Mouse (Mus musculus) MEL (cell line): ENCODE measurements around the gene Zdhhc4. TPM values are rescaled to one million over a fixed set of nuclear protein-coding genes. Genes with fewer than 3 reads are reported as not detected.

Experiments
- DNase-seq: peaks from one replicate; pipeline ENCODE4 v3.0.0; 2011; ENCODE audit warnings: low read depth, low spot score
- H3K27ac ChIP-seq: 2 replicates; pipeline ENCODE4 v1.5.1; 2012; ENCODE audit warnings: low read depth, mild to moderate bottlenecking, control low read depth, low read length, moderate library complexity; ENCODE audit not compliant: control insufficient read depth
- H3K27me3 ChIP-seq, 2 experiments: fragments of 150-350 bp in 1 of 2; sonication (generic) in 1 of 2; 2 replicates each; pipeline ENCODE4 v1.6.1; 2012; ENCODE audit warnings: low read length in 2 of 2, mild to moderate bottlenecking in 2 of 2, improper control_type of control experiment in 1 of 2, moderate library complexity in 1 of 2; ENCODE audit not compliant: insufficient read depth in 2 of 2, control insufficient read depth in 1 of 2
- H3K36me3 ChIP-seq, 2 experiments: 2 replicates each; pipeline ENCODE4 v1.6.1; 2012 to 2014; ENCODE audit warnings: low read length in 2 of 2, improper control_type of control experiment in 1 of 2, inconsistent platforms in 1 of 2, mild to moderate bottlenecking in 1 of 2; ENCODE audit not compliant: insufficient read depth in 2 of 2, control insufficient read depth in 1 of 2
- H3K4me1 ChIP-seq, 2 experiments: fragments of 150-350 bp in 1 of 2; sonication (generic) in 1 of 2; 2 replicates each; pipeline ENCODE4 v1.6.1; 2012; ENCODE audit warnings: low read length in 2 of 2, improper control_type of control experiment in 1 of 2, mild to moderate bottlenecking in 1 of 2; ENCODE audit not compliant: insufficient read depth in 2 of 2, control insufficient read depth in 1 of 2
- H3K4me3 ChIP-seq, 2 experiments: fragments of 150-350 bp in 1 of 2; sonication (generic) in 1 of 2; 2 replicates each; pipeline ENCODE4 v1.5.1; 2012; ENCODE audit warnings: low read depth in 2 of 2, low read length in 2 of 2, mild to moderate bottlenecking in 2 of 2, moderate library complexity in 2 of 2, control low read depth in 1 of 2, improper control_type of control experiment in 1 of 2; ENCODE audit not compliant: control insufficient read depth in 1 of 2, insufficient read depth in 1 of 2
- H3K79me2 ChIP-seq: 2 replicates; pipeline ENCODE4 v1.6.1; 2012; ENCODE audit warnings: mild to moderate bottlenecking, low read length, moderate library complexity; ENCODE audit not compliant: control insufficient read depth, poor library complexity, insufficient read depth
- H3K9ac ChIP-seq: 2 replicates; pipeline ENCODE4 v1.6.1; 2012; ENCODE audit warnings: low read depth, mild to moderate bottlenecking, control low read depth, low read length, moderate library complexity; ENCODE audit not compliant: control insufficient read depth, poor library complexity, severe bottlenecking
- H3K9me3 ChIP-seq: fragments of 150-350 bp; sonication (generic); replicated peaks from 2 replicates; pipeline ENCODE4 v1.6.1; 2012; ENCODE audit warnings: mild to moderate bottlenecking, low read length, improper control_type of control experiment, moderate library complexity; ENCODE audit not compliant: insufficient read depth
- BHLHE40 ChIP-seq: IDR thresholded peaks from 2 replicates; pipeline ENCODE4 v1.6.1; 2012; ENCODE audit warnings: low read depth, mild to moderate bottlenecking, inconsistent platforms, low read length, improper control_type of control experiment, borderline replicate concordance
- CHD1 ChIP-seq: IDR thresholded peaks from 2 replicates; pipeline ENCODE4 v1.6.1; 2012; ENCODE audit warnings: low read depth, mild to moderate bottlenecking, inconsistent platforms, low read length, improper control_type of control experiment
- CTCF ChIP-seq, 3 experiments: IDR thresholded peaks in 2 of 3; conservative IDR thresholded peaks in 1 of 3; 2 replicates each; pipeline ENCODE4 v1.5.1; 2011 to 2012; ENCODE audit warnings: low read length in 3 of 3, low read depth in 2 of 3, mild to moderate bottlenecking in 2 of 3, improper control_type of control experiment in 1 of 3, inconsistent platforms in 1 of 3, mixed read lengths in 1 of 3, moderate library complexity in 1 of 3; ENCODE audit not compliant: control insufficient read depth in 1 of 3, insufficient read depth in 1 of 3, poor library complexity in 1 of 3, severe bottlenecking in 1 of 3
- ELF1 ChIP-seq: IDR thresholded peaks from 2 replicates; pipeline ENCODE4 v1.6.1; 2014; ENCODE audit warnings: low read depth, mild to moderate bottlenecking, inconsistent platforms, low read length, improper control_type of control experiment, moderate library complexity
- ETS1 ChIP-seq: IDR thresholded peaks from 2 replicates; pipeline ENCODE4 v1.6.1; 2012; ENCODE audit warnings: low read depth, mild to moderate bottlenecking, inconsistent platforms, low read length, improper control_type of control experiment, moderate library complexity
- GATA1 ChIP-seq: IDR thresholded peaks from 2 replicates; pipeline ENCODE4 v1.6.1; 2011; ENCODE audit warnings: low read depth, low read length, improper control_type of control experiment
- HCFC1 ChIP-seq: IDR thresholded peaks from 2 replicates; pipeline ENCODE4 v1.6.1; 2012; ENCODE audit warnings: low read depth, mild to moderate bottlenecking, inconsistent platforms, low read length, improper control_type of control experiment, moderate library complexity
- KAT2A ChIP-seq: conservative IDR thresholded peaks from 2 replicates; pipeline ENCODE4 v1.6.1; 2012; ENCODE audit warnings: low read depth, low read length, improper control_type of control experiment, inconsistent platforms
- MAFK ChIP-seq: IDR thresholded peaks from 2 replicates; pipeline ENCODE4 v1.6.1; 2011; ENCODE audit warnings: low read depth, mild to moderate bottlenecking, low read length, improper control_type of control experiment, borderline replicate concordance
- MAX ChIP-seq: IDR thresholded peaks from 2 replicates; pipeline ENCODE4 v1.6.1; 2011; ENCODE audit warnings: low read length, improper control_type of control experiment
- NELFE ChIP-seq: IDR thresholded peaks from 2 replicates; pipeline ENCODE4 v1.6.1; 2011; ENCODE audit warnings: low read depth, low read length, improper control_type of control experiment
- POLR2A ChIP-seq, 2 experiments: IDR thresholded peaks; 2 replicates each; pipeline ENCODE4 v1.6.1; 2011 to 2012; ENCODE audit warnings: low read length in 2 of 2, mild to moderate bottlenecking in 2 of 2, control low read depth in 1 of 2, improper control_type of control experiment in 1 of 2, low read depth in 1 of 2, moderate library complexity in 1 of 2; ENCODE audit not compliant: control insufficient read depth in 1 of 2, insufficient read depth in 1 of 2, poor library complexity in 1 of 2
- POLR2AphosphoS2 ChIP-seq: IDR thresholded peaks from 2 replicates; pipeline ENCODE4 v1.6.1; 2011; ENCODE audit warnings: low read length, improper control_type of control experiment
- RAD21 ChIP-seq: IDR thresholded peaks from 2 replicates; pipeline ENCODE4 v1.6.1; 2011; ENCODE audit warnings: mild to moderate bottlenecking, low read depth, low read length, improper control_type of control experiment
- RCOR1 ChIP-seq: IDR thresholded peaks from 2 replicates; pipeline ENCODE4 v1.6.1; 2012; ENCODE audit warnings: low read depth, mild to moderate bottlenecking, inconsistent platforms, low read length, improper control_type of control experiment
- SMC3 ChIP-seq: IDR thresholded peaks from 2 replicates; pipeline ENCODE4 v1.6.1; 2011; ENCODE audit warnings: low read depth, low read length, improper control_type of control experiment
- TAL1 ChIP-seq: IDR thresholded peaks from 2 replicates; pipeline ENCODE4 v1.6.1; 2012; ENCODE audit warnings: mild to moderate bottlenecking, inconsistent platforms, low read length, moderate library complexity, mixed read lengths
- TBP ChIP-seq: IDR thresholded peaks from 2 replicates; pipeline ENCODE4 v1.8.0; 2011; ENCODE audit warnings: low read depth, low read length, improper control_type of control experiment
- ZKSCAN1 ChIP-seq: IDR thresholded peaks from 2 replicates; pipeline ENCODE4 v1.6.1; 2012; ENCODE audit warnings: low read depth, mild to moderate bottlenecking, inconsistent platforms, low read length, improper control_type of control experiment, moderate library complexity
- ZNF384 ChIP-seq: IDR thresholded peaks from 2 replicates; pipeline ENCODE4 v1.6.1; 2012; ENCODE audit warnings: low read depth, mild to moderate bottlenecking, inconsistent platforms, low read length, improper control_type of control experiment
- polyA plus RNA-seq, 2 experiments: library from polyadenylated mRNA; stranded (reverse) in 1 of 2; unstranded in 1 of 2; fragments of >175 nt in 1 of 2; fragments of >200 nt in 1 of 2; gene quantifications; 2 replicates each; pipeline versions ENCODE4 v1.2.1 to v1.2.4; 2012; ENCODE audit warnings: low replicate concordance in 2 of 2, low read depth in 1 of 2; ENCODE audit not compliant: insufficient read length in 2 of 2, insufficient read depth in 1 of 2, missing spikeins in 1 of 2
- total RNA-seq: library from RNA; depleted of rRNA; stranded (reverse); fragments of 300-350 nt; gene quantifications from 2 replicates; pipeline ENCODE4 v1.2.3, GENCODE M21; 2012

Zdhhc4 gene
- total and polyA plus RNA-seq, 3 experiments: 17.6 to 62.1 TPM; not detected in 1

DNA sequence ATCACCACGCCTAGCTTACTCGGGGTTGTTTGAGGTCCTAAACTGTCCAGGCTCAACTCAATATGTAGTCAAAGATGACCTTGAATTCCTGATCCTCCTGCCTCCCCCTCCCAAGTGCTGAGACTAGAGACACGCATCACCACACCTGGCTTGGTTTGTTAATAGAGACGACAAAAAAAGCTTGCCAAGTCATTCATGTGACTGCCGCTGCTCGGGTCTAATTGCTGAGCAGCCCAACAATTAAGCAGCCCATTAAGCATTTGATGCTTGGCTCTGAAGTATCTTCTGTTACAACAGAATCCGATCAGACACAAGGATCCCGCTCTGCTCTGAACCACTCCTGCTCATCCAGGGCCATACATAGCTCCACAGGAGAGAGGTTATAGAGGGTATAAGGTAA, 17.3 kb upstream of the Zdhhc4 start:
- no peak overlapping the region for H3K4me3 ChIP-seq
- H3K36me3 ChIP-seq: no peaks in the 10 kb centered on the region
- H3K9ac ChIP-seq: no peak overlapping the region
- no peak overlapping the region for H3K27ac ChIP-seq
- H3K4me1 ChIP-seq: no peaks in the 10 kb centered on the region
- DNase-seq: no peak
- H3K79me2 ChIP-seq: no peaks in the 10 kb centered on the region
- peaks cover 0 to 5% of the 10 kb centered on the region in 2 experiments; a peak in 3 of 4 replicates for H3K27me3 ChIP-seq
- no peak for TF ChIP-seq RAD21
- TF ChIP-seq POLR2A (IDR thresholded peaks at IDR 0.05; ENCODE audit: control insufficient read depth in 1 of 2, insufficient read depth in 1 of 2, low read depth in 1 of 2, low read length in 2 of 2, poor library complexity in 1 of 2): no peak
- TF ChIP-seq BHLHE40: no peak
- no peak for TF ChIP-seq ZKSCAN1
- no peak for TF ChIP-seq TBP
- no peak for TF ChIP-seq RCOR1
- TF ChIP-seq HCFC1: no peak
- no peak for TF ChIP-seq SMC3
- no peak for TF ChIP-seq MAX
- TF ChIP-seq CHD1: no peak
- TF ChIP-seq MAFK: no peak
- no peak for TF ChIP-seq TAL1
- TF ChIP-seq ELF1: no peak
- TF ChIP-seq CTCF (IDR thresholded peaks at IDR 0.05 in 2 of 3, conservative IDR thresholded peaks at IDR 0.05 in 1 of 3; ENCODE audit: control insufficient read depth in 1 of 3, insufficient read depth in 1 of 3, low read depth in 2 of 3, low read length in 3 of 3, poor library complexity in 1 of 3, severe bottlenecking in 1 of 3): no peak
- TF ChIP-seq ZNF384: no peak
- no peak for TF ChIP-seq NELFE
- H3K9me3 ChIP-seq: no peaks in the 10 kb centered on the region

GRCm38 (mm10) chr5:143339603-143340002, 10.5 kb upstream of the Zdhhc4 start:
- no peaks in the 10 kb centered on the region for H3K36me3 ChIP-seq
- no peaks in the 10 kb centered on the region for H3K4me1 ChIP-seq
- DNase-seq: no peak
- no peak overlapping the region for H3K4me3 ChIP-seq
- H3K9ac ChIP-seq: no peak overlapping the region
- H3K9me3 ChIP-seq: no peaks in the 10 kb centered on the region
- H3K79me2 ChIP-seq: no peaks in the 10 kb centered on the region
- no peak for TF ChIP-seq ZKSCAN1
- no peak for TF ChIP-seq KAT2A
- no peak for TF ChIP-seq GATA1
- no peak for TF ChIP-seq POLR2AphosphoS2
- no peak for TF ChIP-seq POLR2A (IDR thresholded peaks at IDR 0.05; ENCODE audit: control insufficient read depth in 1 of 2, insufficient read depth in 1 of 2, low read depth in 1 of 2, low read length in 2 of 2, poor library complexity in 1 of 2)
- no peak for TF ChIP-seq CTCF (IDR thresholded peaks at IDR 0.05 in 2 of 3, conservative IDR thresholded peaks at IDR 0.05 in 1 of 3; ENCODE audit: control insufficient read depth in 1 of 3, insufficient read depth in 1 of 3, low read depth in 2 of 3, low read length in 3 of 3, poor library complexity in 1 of 3, severe bottlenecking in 1 of 3)
- TF ChIP-seq ETS1: no peak
- TF ChIP-seq MAX: no peak
- H3K27ac ChIP-seq: no peak overlapping the region
- H3K27me3 ChIP-seq: peaks cover 2 to 5% of the 10 kb centered on the region in 2 experiments
